Mouse (Mus musculus) bone marrow macrophage, adult 2 months (primary cell): ENCODE data around the gene Set.

Experiments
- CTCF ChIP-seq: IDR thresholded peaks from 2 replicates; pipeline ENCODE4 v1.5.1; 2012; ENCODE audit warnings: low read depth, mild to moderate bottlenecking, low read length, moderate library complexity
- POLR2A ChIP-seq: IDR thresholded peaks from 2 replicates; pipeline ENCODE4 v1.6.1; 2012; ENCODE audit warnings: mild to moderate bottlenecking, low read depth, low read length, borderline replicate concordance

GRCm38 (mm10) chr2:30037762-30038161 is 19.4 kb upstream of the Set start:
- TF ChIP-seq CTCF (no peak), POLR2A (no peak)
